Mouse (Mus musculus) urinary bladder, postnatal 36 days (tissue): Measurements from ENCODE around the gene Pon3.
"Not testable (repeated sequence)": the region's sequence is repeated elsewhere in the genome, so short reads cannot be mapped to it uniquely, and the experiment has no call there.

ENCODE experiments used
- DNase-seq, 2 experiments: peaks; one replicate each; pipeline ENCODE4 v3.0.0; 2022; ENCODE audit warnings: low spot score in 2 of 2, mixed read lengths in 1 of 2

The Pon3 gene

DNA sequence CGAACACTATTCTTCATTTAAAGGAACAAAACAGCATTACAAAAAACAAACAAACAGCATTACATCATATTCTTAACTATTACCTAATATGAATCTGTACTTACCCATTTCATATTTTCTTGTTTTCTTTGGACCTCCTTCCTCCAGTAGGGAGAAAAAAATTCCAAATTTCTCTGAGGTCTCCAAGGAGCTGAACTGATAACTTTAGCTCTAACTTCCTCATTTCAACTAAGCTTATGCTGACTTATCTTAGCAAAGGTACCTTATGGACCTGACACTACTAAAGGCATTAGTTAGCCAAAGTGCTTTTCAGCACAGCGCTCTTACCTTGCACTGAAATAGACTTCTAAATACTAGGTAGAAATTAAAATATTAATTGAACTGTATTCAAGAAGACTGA, 1.2 kb downstream of the Pon3 start:
- DNase-seq, result no peak

DNA sequence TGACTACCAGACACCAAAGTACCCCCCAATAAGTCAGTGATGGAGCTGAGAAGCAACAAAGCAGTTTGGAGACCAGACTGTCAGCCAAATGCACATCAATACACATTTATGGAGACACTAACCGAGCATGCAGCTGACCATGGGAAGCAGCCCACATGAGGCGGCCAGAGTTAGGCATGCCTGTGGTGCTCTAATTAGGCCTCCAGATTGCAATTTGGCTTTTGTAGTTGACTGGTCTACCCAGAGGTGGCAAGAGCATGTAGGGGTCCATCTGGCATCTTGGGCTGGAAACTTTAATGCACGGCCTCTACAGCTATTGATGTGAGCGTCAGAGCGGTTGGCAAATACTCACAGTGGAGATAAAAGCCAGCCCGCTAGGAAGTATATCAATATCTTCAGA, 10.2 kb downstream of the Pon3 start:
- DNase-seq, result no peak

DNA sequence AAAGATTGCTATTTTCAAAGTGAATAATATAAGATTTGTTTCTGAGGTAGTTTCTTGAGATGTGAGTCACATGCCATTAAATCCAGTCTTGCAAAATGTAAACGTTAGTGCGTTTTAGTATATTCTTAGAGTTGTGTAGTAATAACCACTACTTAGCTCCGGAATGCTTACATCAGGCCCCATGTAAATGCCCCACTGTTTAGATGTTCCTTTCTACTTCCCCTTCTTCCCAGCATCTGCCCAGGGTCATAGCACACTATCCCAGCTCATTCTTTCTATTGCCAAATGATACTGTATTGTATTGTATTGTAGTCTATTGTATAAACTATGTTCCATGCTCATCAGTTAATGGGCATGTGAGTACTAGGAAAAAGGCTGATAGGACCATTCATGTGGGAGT, 17.3 kb downstream of the Pon3 start:
- DNase-seq, result no peak

DNA sequence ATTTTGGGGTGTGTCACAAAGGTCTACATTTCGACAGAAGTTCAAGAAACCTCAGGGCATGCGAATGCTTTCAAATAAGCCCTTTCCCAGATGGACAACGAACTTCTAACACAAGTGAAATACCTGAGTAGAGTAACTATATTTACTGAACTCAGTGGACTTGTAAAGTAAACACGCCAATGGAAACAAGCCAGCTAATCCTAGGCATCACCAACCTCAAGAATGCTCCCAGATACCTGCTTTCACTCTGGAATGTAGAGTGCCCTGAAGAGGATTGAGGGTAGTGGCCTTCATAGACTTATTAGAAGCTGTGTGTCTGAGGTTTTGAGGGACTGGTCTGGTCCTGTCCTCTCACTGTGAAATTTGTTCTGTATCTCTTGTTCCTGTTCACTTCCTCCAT, 18.6 kb downstream of the Pon3 start:
- DNase-seq, result no peak

DNA sequence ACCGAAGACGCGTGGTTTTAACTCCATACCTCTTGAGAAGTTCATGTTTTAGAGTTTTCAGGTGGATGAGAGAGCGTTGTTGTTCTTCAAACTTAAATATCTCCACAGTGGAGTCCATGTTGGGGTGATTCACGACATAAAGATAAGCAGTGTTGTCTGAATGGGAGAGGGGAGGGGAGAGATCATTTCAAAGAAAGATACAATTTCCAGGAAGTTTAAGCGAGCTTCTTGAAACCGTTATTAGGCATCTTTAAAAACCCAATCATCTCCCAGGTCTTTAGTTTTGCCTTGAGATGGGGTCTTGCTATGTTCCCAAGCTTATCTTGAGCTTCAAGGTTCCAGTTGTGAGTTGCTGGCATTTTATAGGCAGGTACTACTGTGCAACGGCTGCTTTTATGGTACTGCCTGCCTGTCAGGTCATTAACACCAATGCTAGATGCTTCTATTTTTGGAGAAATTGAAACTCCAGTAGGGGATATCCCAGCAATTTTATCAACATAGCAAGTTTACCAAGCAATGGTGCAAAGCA, 19.2 kb downstream of the Pon3 start:
- no peak for DNase-seq

DNA sequence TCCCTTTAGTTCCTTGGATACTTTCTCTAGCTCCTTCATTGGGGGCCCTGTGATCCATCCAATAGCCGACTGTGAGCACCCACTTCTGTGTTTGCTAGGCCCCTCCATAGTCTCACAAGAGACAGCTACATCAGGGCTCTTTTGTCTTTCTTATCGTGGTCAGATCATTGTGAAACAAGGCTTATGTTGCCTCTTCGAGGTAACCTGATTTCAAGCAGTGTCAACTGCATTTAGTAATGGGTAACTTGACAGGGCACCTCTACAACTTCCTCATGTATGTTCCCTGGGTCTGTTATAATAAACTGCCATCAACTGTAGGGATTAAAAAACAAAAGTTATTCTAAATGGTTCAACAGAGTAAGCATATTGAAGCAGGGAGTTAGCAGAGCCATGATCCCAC, 21.5 kb downstream of the Pon3 start:
- no peak for DNase-seq

DNA sequence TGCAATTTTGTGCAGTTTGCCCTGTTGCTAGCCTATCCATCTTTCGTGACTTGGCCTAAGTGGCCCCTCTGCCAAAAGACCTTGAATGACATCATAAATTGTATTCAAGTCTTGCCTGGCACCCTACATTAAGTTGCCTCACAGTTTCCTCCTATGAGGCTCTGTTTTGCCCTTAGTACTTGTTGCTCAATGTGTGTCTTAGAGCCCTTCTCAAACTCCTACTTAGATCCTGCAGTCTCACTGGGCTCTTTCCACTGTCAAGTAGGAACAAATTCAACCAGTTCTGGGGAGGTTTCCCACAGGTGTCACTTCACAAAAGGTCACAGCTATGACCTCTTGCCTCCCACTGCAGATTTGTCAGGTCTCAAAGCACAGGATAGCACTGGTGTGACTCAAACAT, 22.3 kb downstream of the Pon3 start:
- peak in 1 of 2 experiments; percentile 8 for DNase-seq

DNA sequence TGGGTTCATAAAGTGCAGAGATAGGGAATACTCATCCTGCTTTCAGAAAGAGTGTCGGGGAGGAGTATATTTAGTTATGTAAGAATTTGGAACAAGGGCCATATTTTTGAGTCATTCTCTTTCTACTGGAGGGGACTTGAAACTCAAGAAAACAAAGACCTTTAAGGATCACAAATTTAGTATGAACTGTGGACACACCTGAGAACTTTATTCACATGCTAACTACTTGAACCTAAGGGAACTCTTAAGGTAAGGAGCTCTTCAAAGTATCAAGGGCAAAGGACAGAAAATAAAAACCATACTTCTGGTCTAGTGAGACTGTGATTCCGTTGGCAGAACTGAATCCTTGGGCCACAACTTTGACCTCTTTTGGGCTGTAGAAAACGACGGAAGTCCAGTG, 24.1 kb downstream of the Pon3 start:
- DNase-seq, result no peak

DNA sequence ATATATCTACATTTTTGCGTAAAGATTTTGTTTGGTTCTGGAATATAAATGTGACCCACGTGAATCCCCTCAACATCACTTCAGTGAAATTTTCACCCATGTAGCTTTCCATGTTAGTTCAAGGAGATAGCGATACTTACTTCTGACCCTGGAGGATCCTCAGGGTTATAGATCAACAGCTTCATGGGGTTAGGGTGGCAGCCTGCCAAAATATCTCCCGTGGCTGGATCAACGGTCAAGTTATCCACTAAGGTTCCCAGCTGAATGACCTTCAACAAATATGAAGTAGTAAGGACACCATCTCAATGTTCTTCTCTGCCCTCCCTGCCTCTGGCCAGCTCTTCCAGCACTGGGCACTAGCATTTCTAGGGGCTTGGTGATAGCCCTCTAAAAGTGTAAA, 25.8 kb downstream of the Pon3 start:
- DNase-seq, result no peak

DNA sequence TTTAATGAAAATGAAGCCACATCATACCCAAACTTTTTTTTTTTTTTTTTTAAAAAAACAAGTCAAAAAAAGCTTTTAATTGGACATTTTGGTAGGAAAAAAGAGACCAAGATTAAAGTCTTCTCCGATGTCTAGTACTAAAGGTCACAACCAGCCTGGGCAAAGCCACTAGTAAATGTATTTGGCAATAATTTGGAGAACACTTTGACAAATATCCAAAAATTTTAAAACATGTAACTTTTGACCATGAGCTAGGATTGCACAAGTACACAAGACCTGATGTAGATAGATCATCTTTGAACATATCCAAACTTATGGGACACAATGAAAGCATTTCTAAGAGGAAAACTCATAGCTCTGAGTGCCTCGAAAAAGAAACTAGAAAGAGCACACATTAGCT, 32.5 kb downstream of the Pon3 start:
- not testable (repeated sequence) for DNase-seq

DNA sequence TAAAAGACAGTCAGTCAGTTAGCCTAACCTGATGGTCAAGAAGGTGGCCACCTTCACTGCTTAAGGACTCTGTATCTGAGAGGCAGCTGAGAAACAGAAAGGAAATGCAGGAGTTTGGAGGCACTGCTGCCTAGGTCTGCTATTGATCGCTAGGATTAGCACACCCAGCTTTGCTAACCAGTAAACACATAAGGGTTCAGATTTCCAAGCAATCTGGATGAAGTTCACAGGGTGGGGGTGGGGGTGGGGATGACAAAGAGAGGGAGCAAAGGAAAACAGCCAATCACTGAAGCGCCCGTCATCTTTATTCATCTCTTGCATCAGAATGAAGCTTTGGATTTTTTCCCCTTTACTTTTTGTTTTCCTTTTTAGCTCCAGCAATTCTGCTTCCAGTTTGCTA, 34.0 kb downstream of the Pon3 start:
- no peak for DNase-seq

DNA sequence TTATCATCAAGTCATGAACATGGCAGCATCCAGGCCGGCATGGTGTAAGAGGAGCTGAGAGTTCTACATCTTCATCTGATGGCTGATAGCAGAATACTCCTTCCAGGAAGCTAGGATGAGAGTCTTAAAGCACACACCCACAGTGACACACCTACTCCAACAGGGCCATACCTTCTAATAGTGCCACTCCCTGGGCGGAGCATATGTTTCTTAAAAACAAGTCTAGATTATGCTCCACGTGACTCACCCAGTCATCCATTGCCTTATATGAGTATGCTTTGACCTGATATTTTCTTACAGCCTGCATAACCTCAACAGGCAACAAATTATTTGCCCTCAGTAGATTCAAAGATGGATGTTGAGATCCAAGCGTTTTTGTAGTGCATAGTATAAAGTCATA, 37.9 kb downstream of the Pon3 start:
- DNase-seq, result no peak

DNA sequence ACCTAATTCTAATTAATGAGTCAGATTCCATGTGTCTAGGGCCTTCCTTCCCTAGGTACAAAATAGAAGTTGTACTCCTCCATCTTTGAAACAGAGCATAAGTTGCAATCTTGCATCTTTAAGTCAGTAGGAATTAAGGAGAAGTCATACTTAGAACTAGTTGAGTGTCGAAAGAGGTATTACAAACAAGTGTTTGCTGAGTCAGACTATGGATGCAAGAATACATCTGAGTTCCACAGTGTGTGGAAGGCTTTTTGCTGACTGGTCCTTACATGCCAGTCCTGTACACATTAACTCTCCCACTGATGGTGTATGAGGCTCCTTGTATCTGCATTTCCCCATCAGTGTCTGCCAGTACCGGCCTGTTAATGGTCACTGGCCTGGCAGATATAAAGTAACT, 48.3 kb downstream of the Pon3 start:
- DNase-seq, result no peak

DNA sequence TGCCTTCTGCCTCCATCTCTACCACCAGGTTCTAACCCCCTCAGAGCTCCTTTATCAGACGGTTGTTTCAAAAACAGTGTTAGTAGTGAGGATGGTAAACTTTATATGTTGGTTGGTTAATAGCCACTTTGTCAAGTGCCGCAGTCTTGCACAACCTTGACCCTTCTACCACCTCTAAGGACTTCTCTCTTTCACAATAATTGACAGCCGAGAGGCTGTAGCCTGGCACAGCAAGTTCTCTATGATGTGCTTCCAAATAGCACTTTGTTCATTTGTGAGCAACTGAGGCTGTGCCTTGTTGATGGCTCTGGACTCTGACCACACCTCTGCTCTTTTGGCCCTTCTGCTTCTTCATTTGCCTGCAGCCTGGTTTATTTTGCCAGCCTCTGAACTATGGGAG, 56.2 kb downstream of the Pon3 start:
- peak in 1 of 2 experiments; percentile 11 for DNase-seq

DNA sequence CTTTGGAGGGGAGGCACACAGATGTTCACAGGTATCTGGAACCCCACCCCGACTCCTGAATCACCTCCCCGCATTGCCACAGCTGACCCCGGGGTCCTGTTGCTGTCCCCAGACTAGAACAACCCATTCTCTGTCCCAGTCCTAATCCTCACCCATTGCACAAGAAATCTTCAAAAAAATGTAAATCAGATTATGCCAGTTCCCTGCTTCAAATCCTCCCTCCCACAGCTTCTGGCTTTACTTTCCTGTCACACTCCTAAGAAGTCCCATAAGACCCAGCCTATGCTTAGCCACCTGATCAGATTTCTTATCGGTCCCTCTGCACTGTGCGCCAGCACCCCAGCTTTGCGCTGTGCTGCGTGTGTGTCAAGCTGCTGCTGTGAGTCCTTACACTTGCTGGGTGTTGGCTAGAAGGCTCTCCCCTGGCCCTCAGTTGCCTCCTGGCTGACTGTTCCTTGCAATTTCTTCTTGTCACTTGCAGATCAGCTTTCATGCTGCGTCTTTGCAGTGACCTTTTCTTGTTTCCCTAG, 56.6 kb downstream of the Pon3 start:
- DNase-seq, result no peak

DNA sequence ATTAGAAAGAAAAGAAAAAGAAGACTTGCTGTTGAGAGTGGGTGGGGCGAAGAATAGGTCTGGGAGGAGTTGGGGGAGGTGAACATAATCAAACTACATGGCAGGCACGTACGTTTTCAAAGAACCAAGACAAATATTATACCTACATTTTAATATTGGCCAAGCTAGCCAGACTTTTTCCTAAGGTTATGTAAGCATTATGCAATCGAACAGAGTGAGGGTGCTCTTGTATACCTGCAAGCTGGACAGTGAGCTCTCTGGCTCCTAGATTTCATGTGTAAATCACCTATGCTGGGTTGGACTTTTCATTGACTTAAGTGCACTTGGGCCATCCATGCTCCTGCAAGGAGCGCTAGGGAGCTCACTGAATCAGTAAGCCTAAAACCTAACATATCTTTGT, 57.5 kb downstream of the Pon3 start:
- no peak for DNase-seq

DNA sequence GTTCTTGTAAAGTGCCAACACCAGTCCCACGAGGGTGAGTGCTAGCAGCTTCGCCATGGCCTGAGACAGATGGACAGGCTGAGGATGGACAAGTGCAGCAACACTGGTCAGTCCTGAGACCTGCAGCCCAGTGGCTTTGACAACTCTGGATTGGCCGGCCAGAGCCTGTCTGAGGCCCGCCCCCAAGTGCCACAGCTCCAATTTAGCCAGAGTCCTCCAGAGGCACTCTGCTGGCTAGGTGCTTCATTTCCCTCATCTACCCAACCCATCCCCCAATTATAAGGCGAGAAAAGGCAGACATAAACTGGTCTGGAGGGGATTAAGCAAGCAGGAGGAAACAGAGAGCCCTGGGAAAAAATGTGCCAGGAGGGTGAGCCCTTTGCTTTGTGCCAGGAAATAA, 62.4 kb downstream of the Pon3 start, which contains the start of gene Pon1:
TSS of gene Pon1 (minus strand) at position 254 of the 400 bp plus-strand sequence.
- DNase-seq, result no peak

DNA sequence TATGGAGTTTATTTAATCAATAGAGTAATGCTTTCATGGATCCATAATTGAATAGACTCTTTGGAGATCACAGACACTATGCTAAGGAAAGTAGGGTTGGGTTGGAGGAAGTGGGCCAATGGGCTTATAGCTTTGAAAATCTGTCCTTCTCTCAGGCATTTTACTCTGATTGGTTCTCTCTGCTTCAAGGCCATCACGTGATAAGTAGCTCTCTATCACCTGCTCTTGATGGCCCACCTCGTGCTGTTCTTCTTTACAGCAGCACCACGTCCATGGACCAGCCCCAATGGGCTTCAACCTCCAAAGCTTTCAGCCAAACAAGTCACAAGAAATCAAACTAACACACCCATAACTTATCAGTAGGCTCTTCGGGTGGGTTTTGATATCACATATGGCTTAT, 65.3 kb downstream of the Pon3 start:
- DNase-seq, result no peak

DNA sequence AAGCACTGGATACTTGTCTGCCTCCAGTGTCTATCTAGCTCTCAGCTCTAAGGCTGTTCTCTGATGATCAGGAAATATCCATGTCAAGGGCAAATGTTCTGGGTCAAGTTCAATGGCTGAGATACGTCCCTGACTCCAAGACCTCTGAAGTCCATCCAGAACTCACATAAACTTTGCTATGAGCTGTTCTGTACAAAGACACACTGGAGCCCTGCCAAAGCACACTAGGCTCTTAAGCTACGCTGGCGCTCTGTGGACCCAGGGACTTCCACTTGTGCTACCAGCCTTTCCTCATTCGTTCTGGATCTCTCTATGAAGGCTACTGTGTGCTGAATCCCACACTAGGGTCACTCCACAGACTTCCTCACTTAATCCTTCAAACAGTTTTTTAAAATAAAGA, 66.6 kb downstream of the Pon3 start:
- DNase-seq, result peak in 1 of 2 experiments; percentile 14

DNA sequence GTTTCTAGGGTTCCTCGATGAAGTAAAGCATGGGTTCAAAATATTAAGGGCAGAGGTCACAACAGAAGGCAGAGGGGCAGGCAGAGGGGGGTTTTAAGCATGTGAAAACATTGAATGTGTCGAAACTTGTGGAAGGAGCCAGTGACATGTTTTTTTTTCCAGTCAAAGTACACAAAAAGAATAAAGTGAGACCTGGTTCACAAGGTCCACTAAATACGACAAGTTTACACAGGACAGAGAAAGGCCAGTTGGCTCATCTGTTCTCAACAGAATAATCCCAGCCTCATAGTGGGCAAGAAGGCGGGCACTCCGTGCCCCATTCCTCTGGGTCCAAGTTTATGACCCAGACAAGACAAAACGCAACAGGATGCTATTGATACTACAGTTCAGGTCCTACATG, 67.1 kb downstream of the Pon3 start:
- no peak for DNase-seq

DNA sequence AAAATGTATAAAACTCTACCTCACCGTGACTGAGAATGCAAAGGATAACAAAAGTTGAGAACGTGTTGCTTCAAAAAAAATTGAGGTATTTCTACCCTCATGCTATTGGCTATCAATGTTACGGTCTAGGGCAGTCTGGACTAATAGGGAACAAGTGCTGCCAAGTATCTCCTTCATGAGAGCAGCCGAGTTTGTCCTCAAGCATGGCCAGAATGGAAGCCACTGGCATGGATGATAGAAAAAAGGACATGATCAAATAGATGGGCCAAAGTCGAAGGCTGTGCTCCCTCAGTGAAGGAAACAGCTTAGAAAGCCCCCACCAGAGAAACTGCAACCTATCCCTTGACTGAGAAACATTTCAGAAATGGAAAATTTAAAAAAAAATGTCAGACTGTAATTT, 68.0 kb downstream of the Pon3 start:
- no peak for DNase-seq

DNA sequence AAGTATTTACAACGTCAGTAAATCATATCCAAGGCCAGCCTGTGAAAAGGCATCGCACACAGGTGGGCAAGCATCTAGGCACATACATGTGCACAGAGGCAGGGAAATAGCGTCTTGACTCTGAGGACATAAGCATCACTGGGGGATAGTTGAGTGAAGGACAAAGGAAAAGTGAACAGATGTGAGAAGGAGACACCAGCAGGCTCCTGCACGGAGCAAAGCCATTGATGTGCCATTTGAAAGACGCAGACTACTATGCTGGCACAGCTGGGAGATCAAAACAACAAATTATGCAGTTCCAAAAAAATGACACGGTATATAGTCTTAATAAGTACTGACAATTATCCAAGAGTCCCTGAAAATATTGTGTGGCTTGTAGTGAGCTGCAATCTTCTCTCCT, 68.5 kb downstream of the Pon3 start:
- no peak for DNase-seq

DNA sequence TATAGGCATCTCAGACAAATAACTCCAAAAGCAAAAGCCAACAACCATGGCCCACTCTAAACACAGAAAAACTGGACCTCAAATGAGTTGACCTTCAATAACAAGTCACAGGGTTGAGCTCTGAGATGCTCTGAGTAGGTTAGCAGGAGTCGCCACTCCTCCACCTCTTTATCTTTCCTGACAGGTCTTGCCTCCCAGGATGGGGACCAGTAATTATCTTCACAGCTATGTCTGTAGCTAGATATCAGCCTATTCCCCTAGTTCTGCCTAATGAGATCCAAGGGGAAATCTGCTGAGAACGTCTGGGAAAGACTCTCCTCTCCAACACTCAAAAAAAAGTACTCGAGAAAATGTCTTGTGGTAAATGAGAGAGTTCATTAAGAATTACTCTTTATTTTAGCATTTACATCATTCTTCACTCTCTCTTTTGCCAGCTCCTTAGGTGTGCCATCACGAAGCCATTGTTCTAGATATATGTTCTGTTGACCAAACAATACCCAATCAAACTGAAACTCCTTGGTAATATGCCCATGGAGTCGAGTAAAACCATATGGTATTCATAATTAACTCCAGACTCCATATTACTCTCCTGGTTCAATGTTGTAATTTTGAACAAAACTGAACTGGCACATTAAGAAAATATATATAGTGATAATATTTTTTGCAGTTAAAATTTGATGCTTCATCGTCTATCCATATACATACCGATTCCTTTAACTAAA, 69.7 kb downstream of the Pon3 start:
- no peak for DNase-seq

DNA sequence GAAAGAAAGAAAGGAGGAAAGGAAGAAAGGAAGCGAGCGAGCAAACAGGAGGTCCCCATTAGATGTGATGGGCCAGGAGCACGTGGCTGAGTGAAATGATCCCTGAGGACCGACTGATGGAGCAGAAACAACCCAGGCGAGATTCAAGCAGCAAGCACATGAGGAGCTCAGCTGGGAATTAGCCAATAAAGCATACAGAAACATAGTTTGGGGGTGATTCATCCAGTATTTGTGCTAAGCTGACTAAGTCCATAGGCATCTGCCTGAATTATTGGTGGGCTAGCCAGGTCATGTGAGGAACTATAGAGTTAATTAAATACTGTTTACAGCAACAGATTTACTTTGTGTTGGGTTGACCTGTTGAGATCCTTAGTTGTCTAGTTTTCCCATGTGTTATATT, 75.4 kb downstream of the Pon3 start:
- DNase-seq, result no peak
